Mouse (Mus musculus) stomach, embryonic 15.5 days (tissue): ENCODE measurements at regions not wholly inside any gene's neighbourhood (a gene's known extent, or its start where the extent isn't known, plus 50 kb on each side); places are given as distances from the start of the nearest gene placed in this dataset.

Source experiments
- ATAC-seq: fragments of 200-750 bp; cut with Nextera tagmentation; 2 replicates; pipeline ENCODE4 v1.8.0; 2017; ENCODE audit warnings: low read depth, moderate number of reproducible peaks, moderate TSS enrichment; ENCODE audit not compliant: insufficient read depth, low FRiP score
- H3K27ac ChIP-seq: fragments of 300-500 bp; sonication (generic); 2 replicates; pipeline ENCODE4 v1.5.1; 2015; ENCODE audit warnings: mild to moderate bottlenecking, inconsistent platforms
- H3K27me3 ChIP-seq: fragments of 300-500 bp; sonication (generic); replicated peaks from 2 replicates; pipeline ENCODE4 v1.6.1; 2015; ENCODE audit warnings: inconsistent platforms
- H3K36me3 ChIP-seq: fragments of 300-500 bp; sonication (generic); 2 replicates; pipeline ENCODE4 v1.6.1; 2015; ENCODE audit warnings: inconsistent platforms
- H3K4me1 ChIP-seq: fragments of 300-500 bp; sonication (generic); 2 replicates; pipeline ENCODE4 v1.6.1; 2015; ENCODE audit warnings: inconsistent platforms
- H3K4me2 ChIP-seq: fragments of 300-500 bp; sonication (generic); 2 replicates; pipeline ENCODE4 v1.6.1; 2015; ENCODE audit warnings: mild to moderate bottlenecking, inconsistent platforms
- H3K4me3 ChIP-seq: fragments of 300-500 bp; sonication (generic); replicated peaks from 2 replicates; pipeline ENCODE4 v1.5.1; 2015; ENCODE audit warnings: inconsistent platforms
- H3K9ac ChIP-seq: fragments of 300-500 bp; sonication (generic); 2 replicates; pipeline ENCODE4 v1.6.1; 2015; ENCODE audit warnings: inconsistent platforms
- H3K9me3 ChIP-seq: fragments of 300-500 bp; sonication (generic); 2 replicates; pipeline ENCODE4 v1.6.1; 2016; ENCODE audit warnings: inconsistent platforms
- WGBS: fragments of 180-500 bp; shearing (Covaris S2); methylation state at CpG from one replicate; pipeline ENCODE4 v1.1.7; 2015; 5-methylcytosine and 5-hydroxymethylcytosine counted together

DNA sequence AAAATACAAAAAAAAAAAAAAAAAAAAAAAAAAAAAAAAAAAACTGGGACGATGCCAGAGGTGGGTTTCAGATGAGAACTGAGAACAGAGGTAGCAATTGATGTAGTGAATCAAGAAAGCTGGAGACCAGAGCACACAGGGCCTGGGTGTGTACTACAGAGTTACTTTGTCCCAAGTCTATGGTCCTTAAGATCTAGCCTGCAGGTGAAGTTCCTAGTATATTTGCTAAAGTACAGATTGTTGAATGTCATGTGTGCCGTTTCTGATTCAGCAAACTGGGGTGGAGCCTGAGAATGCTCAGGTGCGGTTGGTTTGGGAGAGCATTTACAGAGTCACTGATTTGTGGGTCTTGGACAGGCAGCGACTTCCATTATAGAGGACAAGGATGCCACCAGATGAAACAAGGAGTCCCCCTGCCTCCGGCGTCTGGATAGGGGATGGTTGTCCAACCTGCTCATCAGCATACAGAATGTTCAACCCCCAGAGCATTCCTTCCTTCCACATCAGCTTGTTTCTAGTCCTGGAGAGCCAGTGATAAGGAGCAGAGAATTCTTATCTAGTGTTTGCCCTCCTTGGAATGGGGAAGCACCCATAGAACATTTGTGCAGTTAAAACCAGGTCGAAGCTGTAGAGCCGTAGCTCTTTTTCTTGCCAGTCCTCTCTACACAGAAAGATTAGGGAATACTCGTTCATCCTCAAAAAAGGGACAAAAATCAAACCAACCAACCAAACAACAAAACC, 122.5 kb upstream of the Ttc29 start:
- no peak for ATAC-seq

DNA sequence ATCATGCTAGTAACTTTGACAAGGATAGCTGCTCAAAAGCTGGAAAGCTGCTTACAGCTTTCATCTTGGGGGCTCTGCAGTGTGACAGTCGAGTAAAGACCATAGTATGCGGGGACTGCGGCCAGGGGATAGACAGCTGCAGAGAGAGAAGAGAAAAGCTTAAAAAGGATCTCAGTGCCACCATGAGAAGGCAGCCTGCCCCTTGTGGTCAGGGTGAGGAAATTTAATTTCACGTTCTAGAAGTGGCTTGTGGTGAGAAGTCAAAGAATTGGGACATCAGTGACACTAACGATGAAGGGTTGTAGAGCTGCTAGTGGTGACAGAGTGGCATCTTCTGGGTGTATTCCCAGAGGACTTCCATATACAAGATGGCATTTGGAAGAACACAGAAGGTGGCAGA, 116.7 kb upstream of the Ttc29 start:
- no peak overlapping the region for H3K27ac ChIP-seq
- H3K27me3 ChIP-seq, result no peaks in the 10 kb centered on the region
- no peak overlapping the region for H3K4me3 ChIP-seq
- no peaks in the 10 kb centered on the region for H3K4me1 ChIP-seq
- no peak overlapping the region for H3K9ac ChIP-seq
- no peaks in the 10 kb centered on the region for H3K9me3 ChIP-seq
- no peak overlapping the region for H3K4me2 ChIP-seq
- ATAC-seq, result no peak
- H3K36me3 ChIP-seq, result no peaks in the 10 kb centered on the region
- WGBS, result 60% methylated on average over 5 of the region's 5 CpGs

More for the DNA sequence above, 122.5 kb upstream of the Ttc29 start:
- WGBS, result 60% methylated on average over 9 of the region's 9 CpGs
- H3K4me2 ChIP-seq, result no peak overlapping the region
- H3K9me3 ChIP-seq, result no peaks in the 10 kb centered on the region
- no peak overlapping the region for H3K27ac ChIP-seq
- no peaks in the 10 kb centered on the region for H3K27me3 ChIP-seq
- H3K36me3 ChIP-seq, result no peaks in the 10 kb centered on the region
- H3K9ac ChIP-seq, result no peak overlapping the region
- H3K4me1 ChIP-seq, result no peaks in the 10 kb centered on the region
- H3K4me3 ChIP-seq, result no peak overlapping the region

DNA sequence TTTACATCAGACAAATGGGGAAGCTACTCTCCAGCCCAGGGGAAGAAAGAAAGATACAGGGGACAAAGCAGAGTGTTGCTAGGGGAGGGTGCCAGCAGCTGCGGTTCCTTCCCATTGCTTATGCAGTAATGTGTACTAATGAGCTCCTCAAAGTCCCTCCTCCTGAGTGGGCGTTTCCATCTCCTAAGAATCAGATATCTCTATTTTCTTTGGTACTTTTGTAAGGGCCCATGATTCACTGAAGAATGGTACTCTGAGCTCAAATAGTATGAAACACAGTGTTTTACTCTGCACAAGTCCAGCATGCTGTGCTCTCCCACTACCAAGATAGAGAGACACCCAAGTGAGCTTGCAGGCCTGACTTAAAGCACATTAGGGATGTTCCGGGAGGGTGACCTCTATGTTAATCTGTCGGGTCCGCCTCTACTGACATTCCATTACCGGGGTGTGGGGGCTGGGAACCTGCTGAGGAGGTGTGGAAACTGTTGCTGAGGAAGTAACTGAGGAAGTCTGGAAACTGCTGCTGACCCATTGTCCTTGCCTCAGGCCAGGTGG, 114.8 kb upstream of the Ttc29 start:
- no peak for ATAC-seq
- Histone ChIP-seq H3K27ac (no peak overlapping the region), H3K4me2 (no peak overlapping the region), H3K27me3 (no peaks in the 10 kb centered on the region), H3K9ac (no peak overlapping the region), H3K36me3 (no peaks in the 10 kb centered on the region), H3K4me1 (no peaks in the 10 kb centered on the region), H3K9me3 (no peaks in the 10 kb centered on the region), H3K4me3 (no peak overlapping the region)
- WGBS, result 42% methylated on average over 6 of the region's 6 CpGs

DNA sequence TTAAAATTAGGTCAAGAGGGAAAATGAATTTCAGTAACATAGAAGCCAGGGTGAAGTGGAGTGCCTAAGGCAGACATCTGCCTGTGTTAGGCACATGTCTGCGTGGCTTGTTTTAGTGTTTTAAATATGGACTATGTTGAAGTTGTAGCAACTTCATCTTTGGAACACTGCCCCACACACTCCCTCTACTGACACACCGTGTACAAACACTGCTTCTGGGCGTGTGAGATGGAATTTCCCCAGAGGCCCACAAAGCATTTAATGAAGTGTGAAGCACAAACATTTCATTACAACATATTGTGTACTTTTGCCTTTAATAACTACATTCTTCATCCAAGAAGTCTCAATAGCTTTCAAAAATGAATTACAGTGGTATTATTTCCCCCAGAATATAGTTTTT, 114.0 kb upstream of the Ttc29 start:
- H3K4me2 ChIP-seq, result no peak overlapping the region
- no peak for ATAC-seq
- 64% methylated on average over 3 of the region's 3 CpGs for WGBS
- no peaks in the 10 kb centered on the region for H3K9me3 ChIP-seq
- H3K36me3 ChIP-seq, result no peaks in the 10 kb centered on the region
- H3K4me1 ChIP-seq, result no peaks in the 10 kb centered on the region
- no peak overlapping the region for H3K4me3 ChIP-seq
- no peaks in the 10 kb centered on the region for H3K27me3 ChIP-seq
- no peak overlapping the region for H3K27ac ChIP-seq
- no peak overlapping the region for H3K9ac ChIP-seq

DNA sequence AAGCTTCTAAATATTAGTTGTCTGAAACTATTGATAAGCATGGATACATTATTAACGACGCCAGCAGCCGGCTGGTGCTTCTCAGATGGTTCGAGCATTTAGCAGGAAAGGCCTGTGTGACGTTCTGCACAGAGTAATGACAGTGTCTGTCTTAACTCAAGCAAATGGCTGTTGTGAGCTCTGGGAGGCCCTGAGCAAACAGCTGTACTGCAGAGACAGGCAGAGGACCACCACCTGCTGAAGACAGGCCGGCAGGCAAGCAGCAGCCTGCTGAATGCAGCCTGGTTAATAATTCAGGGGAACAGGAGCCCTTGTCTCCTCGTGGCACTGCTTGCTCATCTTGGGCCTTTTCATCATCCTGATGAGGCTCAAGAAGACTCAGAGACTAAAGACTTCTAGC, 105.8 kb upstream of the Ttc29 start:
- no peak overlapping the region for H3K27ac ChIP-seq
- H3K4me2 ChIP-seq, result no peak overlapping the region
- H3K36me3 ChIP-seq, result no peaks in the 10 kb centered on the region
- WGBS, result 25% methylated on average over 7 of the region's 7 CpGs
- H3K9ac ChIP-seq, result no peak overlapping the region
- no peak overlapping the region for H3K4me3 ChIP-seq
- no peaks in the 10 kb centered on the region for H3K27me3 ChIP-seq
- H3K9me3 ChIP-seq, result no peaks in the 10 kb centered on the region
- no peak for ATAC-seq
- no peaks in the 10 kb centered on the region for H3K4me1 ChIP-seq

DNA sequence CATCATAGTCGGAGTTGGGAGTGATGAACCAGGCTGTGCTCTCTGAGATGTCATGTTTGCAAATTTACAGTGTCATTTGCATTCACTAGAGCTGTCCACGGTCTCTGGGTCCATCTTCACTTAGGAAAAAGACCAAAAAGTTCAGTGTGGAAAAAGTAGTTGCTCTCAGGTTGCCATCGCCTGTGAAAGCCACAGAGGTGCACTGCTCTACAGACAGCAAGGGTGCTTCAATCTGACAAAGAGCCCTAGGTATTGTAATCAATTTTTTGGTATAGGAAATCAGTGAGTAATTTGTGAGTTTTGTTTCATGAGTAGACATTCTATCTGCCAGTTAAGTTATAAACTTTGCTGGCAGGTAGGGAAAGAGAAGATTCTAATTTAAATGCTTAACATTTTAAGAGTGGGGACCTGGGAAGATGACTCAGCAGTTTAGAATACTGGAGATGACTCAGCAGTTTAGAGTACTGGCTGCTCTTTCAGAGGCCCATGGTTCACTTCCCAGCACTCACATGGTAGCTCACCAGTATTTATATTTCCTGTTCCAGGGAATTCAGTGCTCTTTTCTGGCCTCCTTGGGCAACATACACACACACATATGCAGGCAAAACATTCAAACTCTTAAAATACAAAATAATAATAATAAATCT, 103.0 kb upstream of the Ttc29 start:
- no peak overlapping the region for H3K4me2 ChIP-seq
- 81% methylated on average over 3 of the region's 3 CpGs for WGBS
- no peak overlapping the region for H3K4me3 ChIP-seq
- ATAC-seq, result no peak
- H3K9ac ChIP-seq, result no peak overlapping the region
- no peaks in the 10 kb centered on the region for H3K9me3 ChIP-seq
- no peak overlapping the region for H3K27ac ChIP-seq
- no peaks in the 10 kb centered on the region for H3K36me3 ChIP-seq
- no peaks in the 10 kb centered on the region for H3K27me3 ChIP-seq
- no peaks in the 10 kb centered on the region for H3K4me1 ChIP-seq

DNA sequence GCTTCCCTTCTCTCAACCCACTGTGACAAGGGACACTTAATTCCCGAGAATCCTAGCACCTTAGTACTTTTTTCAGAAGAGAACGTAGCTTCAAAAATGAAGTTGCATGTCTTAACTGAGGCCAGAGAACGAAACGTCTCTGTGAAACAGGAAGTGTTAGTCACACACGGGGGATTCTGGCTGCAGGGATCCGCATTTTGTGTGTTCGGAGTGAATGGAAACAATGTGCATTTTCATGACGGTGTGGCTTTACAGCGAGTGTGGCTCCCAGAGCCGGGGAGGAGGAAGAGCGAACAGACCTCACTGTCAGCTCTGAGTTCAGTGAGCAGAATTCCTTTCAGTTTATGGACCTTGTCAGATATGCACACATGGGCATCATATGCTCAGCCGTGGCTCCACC, 100.0 kb upstream of the Ttc29 start:
- no peaks in the 10 kb centered on the region for H3K9me3 ChIP-seq
- no peaks in the 10 kb centered on the region for H3K4me1 ChIP-seq
- no peak for ATAC-seq
- no peak overlapping the region for H3K4me2 ChIP-seq
- H3K36me3 ChIP-seq, result no peaks in the 10 kb centered on the region
- H3K9ac ChIP-seq, result no peak overlapping the region
- no peak overlapping the region for H3K27ac ChIP-seq
- no peak overlapping the region for H3K4me3 ChIP-seq
- H3K27me3 ChIP-seq, result no peaks in the 10 kb centered on the region
- WGBS, result 53% methylated on average over 12 of the region's 12 CpGs

DNA sequence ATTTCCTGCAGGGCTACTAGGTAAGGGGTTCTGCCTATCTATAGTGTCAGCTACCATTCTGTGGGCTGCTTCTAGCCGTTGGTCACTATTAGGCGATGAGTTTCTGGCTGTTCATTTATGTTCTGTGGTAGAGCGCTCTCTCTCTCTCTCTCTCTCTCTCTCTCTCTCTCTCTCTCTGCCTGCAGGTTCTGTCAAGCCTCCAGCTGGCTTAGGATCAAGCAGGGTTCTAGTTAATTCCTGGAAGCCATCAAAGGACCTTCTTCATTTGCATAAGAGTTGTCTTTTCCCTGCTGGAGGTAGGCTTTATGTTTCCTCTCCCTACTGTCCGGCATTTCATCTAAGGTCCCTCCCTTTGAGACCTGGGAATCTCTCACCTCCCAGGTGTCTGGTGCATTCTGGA, 98.6 kb upstream of the Ttc29 start:
- Histone ChIP-seq H3K9me3 (no peaks in the 10 kb centered on the region), H3K4me1 (no peaks in the 10 kb centered on the region), H3K36me3 (no peaks in the 10 kb centered on the region), H3K9ac (no peak overlapping the region), H3K27ac (no peak overlapping the region), H3K4me2 (no peak overlapping the region), H3K4me3 (no peak overlapping the region), H3K27me3 (no peaks in the 10 kb centered on the region)
- 40% methylated on average over 4 of the region's 4 CpGs for WGBS
- ATAC-seq, result no peak

DNA sequence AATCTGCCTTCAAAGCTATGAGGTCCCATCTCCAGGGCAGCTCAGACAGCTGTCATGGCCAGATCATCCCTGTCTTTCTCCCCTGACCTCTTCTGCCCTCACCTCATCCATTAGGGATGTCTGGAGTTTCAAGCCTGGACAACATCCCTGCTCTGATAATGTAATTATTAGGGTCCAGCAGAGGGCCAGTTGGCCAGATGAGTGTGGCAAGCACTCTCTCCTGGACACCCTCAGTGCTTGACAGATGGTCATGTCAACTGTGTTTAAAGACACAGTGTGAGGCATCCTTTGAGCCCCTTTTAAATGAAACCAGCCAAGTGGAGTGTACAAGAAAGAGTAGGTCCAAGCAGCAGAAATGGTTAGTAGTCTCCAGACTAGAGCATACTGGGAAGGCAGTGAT, 95.9 kb upstream of the Ttc29 start:
- Histone ChIP-seq H3K27me3 (no peaks in the 10 kb centered on the region), H3K36me3 (no peaks in the 10 kb centered on the region), H3K27ac (no peak overlapping the region), H3K9ac (no peak overlapping the region), H3K4me2 (no peak overlapping the region), H3K4me1 (no peaks in the 10 kb centered on the region), H3K9me3 (no peaks in the 10 kb centered on the region), H3K4me3 (no peak overlapping the region)
- ATAC-seq, result no peak

DNA sequence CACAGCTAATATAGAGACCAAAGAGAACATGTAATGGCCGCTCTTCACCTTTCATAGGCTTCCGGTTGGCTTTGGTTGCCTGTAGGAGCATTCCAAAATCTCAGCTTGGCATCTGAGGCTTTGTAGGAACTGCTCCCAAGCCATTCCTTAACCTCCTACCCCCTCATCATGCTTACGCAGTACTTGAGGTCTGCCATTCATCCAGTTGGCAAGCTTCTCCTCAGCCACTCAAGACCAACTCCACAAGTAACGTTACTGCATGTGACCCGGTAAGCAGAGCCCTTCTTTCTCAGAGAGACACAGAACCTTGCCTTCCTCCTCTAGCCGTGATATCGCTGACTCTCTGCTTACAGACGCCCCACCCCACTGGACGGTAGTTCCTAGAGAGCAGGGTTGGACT, 94.6 kb upstream of the Ttc29 start:
- no peaks in the 10 kb centered on the region for H3K36me3 ChIP-seq
- 82% methylated on average over 9 of the region's 9 CpGs for WGBS
- no peak overlapping the region for H3K4me2 ChIP-seq

DNA sequence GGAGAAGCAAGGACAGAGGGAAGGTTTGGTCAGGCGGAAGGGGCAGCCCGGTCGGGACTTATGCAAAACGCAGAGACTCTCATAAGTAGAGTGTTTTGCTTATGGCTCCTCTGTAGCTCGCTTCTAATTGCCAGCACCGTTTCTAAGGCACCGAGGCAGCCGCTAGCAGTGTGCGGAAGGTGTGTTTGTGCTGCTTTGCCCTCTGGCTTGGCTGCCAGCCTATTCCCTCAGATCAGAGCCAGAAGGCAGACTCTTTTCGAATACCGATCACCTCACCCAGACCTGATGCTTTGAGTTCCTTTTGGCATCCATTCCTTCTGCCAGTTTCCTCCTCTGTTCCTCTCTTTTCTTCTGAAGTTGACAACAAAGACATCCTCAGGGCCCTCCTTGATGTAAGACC, 93.4 kb upstream of the Ttc29 start:
- Histone ChIP-seq H3K4me3 (no peak overlapping the region), H3K36me3 (no peaks in the 10 kb centered on the region), H3K27ac (no peak overlapping the region), H3K27me3 (no peaks in the 10 kb centered on the region), H3K9ac (no peak overlapping the region), H3K4me2 (no peak overlapping the region), H3K9me3 (no peaks in the 10 kb centered on the region), H3K4me1 (no peaks in the 10 kb centered on the region)
- 59% methylated on average over 11 of the region's 11 CpGs for whole genome bisulfite sequencing
- no peak for ATAC-seq

More for the DNA sequence above, 94.6 kb upstream of the Ttc29 start:
- Histone ChIP-seq H3K27me3 (no peaks in the 10 kb centered on the region), H3K4me1 (no peaks in the 10 kb centered on the region), H3K9ac (no peak overlapping the region), H3K27ac (no peak overlapping the region), H3K4me3 (no peak overlapping the region), H3K9me3 (no peaks in the 10 kb centered on the region)
- ATAC-seq, result no peak

DNA sequence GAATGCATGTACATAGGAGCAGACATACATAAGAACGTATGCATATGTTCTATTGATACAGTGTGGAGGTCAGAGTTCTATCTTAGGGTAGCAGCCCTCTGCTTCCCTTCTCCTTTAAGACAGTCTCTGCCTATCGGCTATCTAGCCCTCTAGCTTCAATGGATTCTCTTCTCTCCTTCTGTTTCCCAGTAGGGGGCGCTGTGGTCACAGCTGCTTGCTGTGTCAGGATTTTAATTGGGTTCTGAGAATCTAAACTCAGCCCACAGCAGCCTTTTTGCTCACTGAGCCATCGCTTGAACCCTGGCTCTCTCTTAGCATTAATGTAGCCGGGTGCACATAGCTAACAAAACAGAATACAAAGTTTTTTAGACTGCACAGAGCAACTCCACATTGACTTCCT, 88.8 kb upstream of the Ttc29 start:
- Histone ChIP-seq H3K27ac (no peak overlapping the region), H3K36me3 (no peaks in the 10 kb centered on the region), H3K4me3 (no peak overlapping the region), H3K9me3 (no peaks in the 10 kb centered on the region), H3K4me2 (no peak overlapping the region), H3K4me1 (no peaks in the 10 kb centered on the region), H3K9ac (no peak overlapping the region), H3K27me3 (no peaks in the 10 kb centered on the region)
- ATAC-seq, result no peak
- WGBS, result 51% methylated on average over 5 of the region's 5 CpGs
